Mouse (Mus musculus): ENCODE measurements around the gene Zfand6. TPM values are rescaled to one million over a fixed set of nuclear protein-coding genes. Genes with fewer than 3 reads are reported as not detected.

The Zfand6 gene
- polyA plus RNA-seq, 2 experiments: 151 to 159 TPM

- no peaks in the 10 kb centered on the region for H3K27me3 ChIP-seq (ENCODE audit: control insufficient read depth, insufficient read depth, low read length)
- no peaks in the 10 kb centered on the region for H3K4me1 ChIP-seq (ENCODE audit: control insufficient read depth, insufficient read depth, low read length)
- no peak overlapping the region for H3K27ac ChIP-seq (replicated peaks; ENCODE audit: low read depth, low read length)
- no peak overlapping the region for H3K4me3 ChIP-seq (replicated peaks; ENCODE audit: low read length)
- H3K36me3 ChIP-seq (ENCODE audit: control insufficient read depth, insufficient read depth, low read length): no peaks in the 10 kb centered on the region
- WGBS: 65% methylated on average over 7 of the region's 7 CpGs
- H3K9ac ChIP-seq (ENCODE audit: low read depth, low read length, severe bottlenecking): no peak overlapping the region
- H3K4me2 ChIP-seq (replicated peaks; ENCODE audit: low read depth, low read length, severe bottlenecking): no peak overlapping the region
- no peak for DNase-seq (ENCODE audit: low spot score)
- no peak for TF ChIP-seq POLR2A (IDR thresholded peaks at IDR 0.05; ENCODE audit: borderline replicate concordance, extremely low read depth, insufficient read depth, insufficient read length)
- no peaks in the 10 kb centered on the region for H3K9me3 ChIP-seq (ENCODE audit: control insufficient read depth, low read length)
- no peak for ATAC-seq (ENCODE audit: low FRiP score, low read depth)
Observed at GRCm38 (mm10) chr7:84722804-84723459, 33.2 kb upstream of the Zfand6 start.

- Histone ChIP-seq H3K9me3 (ENCODE audit: control insufficient read depth, low read length) (no peaks in the 10 kb centered on the region), H3K4me2 (replicated peaks; ENCODE audit: low read depth, low read length, severe bottlenecking) (no peak overlapping the region)
- no peak for TF ChIP-seq POLR2A (IDR thresholded peaks at IDR 0.05; ENCODE audit: borderline replicate concordance, extremely low read depth, insufficient read depth, insufficient read length)
Observed at GRCm38 (mm10) chr7:84710287-84710958, 20.7 kb upstream of the Zfand6 start.

GRCm38 (mm10) chr7:84706877-84707276 lies 17.1 kb upstream of the Zfand6 start:
- Histone ChIP-seq H3K9ac (ENCODE audit: low read depth, low read length, severe bottlenecking) (no peak overlapping the region), H3K4me1 (ENCODE audit: control insufficient read depth, insufficient read depth, low read length) (no peaks in the 10 kb centered on the region), H3K27me3 (ENCODE audit: control insufficient read depth, insufficient read depth, low read length) (no peaks in the 10 kb centered on the region), H3K27ac (replicated peaks; ENCODE audit: low read depth, low read length) (no peak overlapping the region), H3K4me2 (replicated peaks; ENCODE audit: low read depth, low read length, severe bottlenecking) (no peak overlapping the region), H3K36me3 (ENCODE audit: control insufficient read depth, insufficient read depth, low read length) (no peaks in the 10 kb centered on the region), H3K9me3 (ENCODE audit: control insufficient read depth, low read length) (no peaks in the 10 kb centered on the region), H3K4me3 (replicated peaks; ENCODE audit: low read length) (no peak overlapping the region)
- 96% methylated on average over 3 of the region's 3 CpGs for WGBS
- DNase-seq (ENCODE audit: low spot score) (no peak), ATAC-seq (ENCODE audit: low FRiP score, low read depth) (no peak)
- TF ChIP-seq POLR2A (IDR thresholded peaks at IDR 0.05; ENCODE audit: borderline replicate concordance, extremely low read depth, insufficient read depth, insufficient read length): no peak

More at GRCm38 (mm10) chr7:84710287-84710958, 20.7 kb upstream of the Zfand6 start:
- no peak overlapping the region for H3K4me3 ChIP-seq (replicated peaks; ENCODE audit: low read length)
- H3K36me3 ChIP-seq (ENCODE audit: control insufficient read depth, insufficient read depth, low read length): no peaks in the 10 kb centered on the region
- no peak for DNase-seq (ENCODE audit: low spot score)
- H3K27ac ChIP-seq (replicated peaks; ENCODE audit: low read depth, low read length): no peak overlapping the region
- no peaks in the 10 kb centered on the region for H3K27me3 ChIP-seq (ENCODE audit: control insufficient read depth, insufficient read depth, low read length)
- ATAC-seq (ENCODE audit: low FRiP score, low read depth): no peak
- no peak overlapping the region for H3K9ac ChIP-seq (ENCODE audit: low read depth, low read length, severe bottlenecking)
- H3K4me1 ChIP-seq (ENCODE audit: control insufficient read depth, insufficient read depth, low read length): no peaks in the 10 kb centered on the region

- no peaks in the 10 kb centered on the region for H3K9me3 ChIP-seq (ENCODE audit: control insufficient read depth, low read length)
- H3K27me3 ChIP-seq (ENCODE audit: control insufficient read depth, insufficient read depth, low read length): no peaks in the 10 kb centered on the region
- no peak; the same call in 1 of the 2 replicates for ATAC-seq (ENCODE audit: low FRiP score, low read depth)
- no peak for TF ChIP-seq POLR2A (IDR thresholded peaks at IDR 0.05; ENCODE audit: borderline replicate concordance, extremely low read depth, insufficient read depth, insufficient read length)
- peak overlapping the region; percentile 88 for H3K4me3 ChIP-seq (replicated peaks; ENCODE audit: low read length)
- H3K4me2 ChIP-seq (replicated peaks; ENCODE audit: low read depth, low read length, severe bottlenecking): peak overlapping the region; percentile 75
- peak overlapping the region; percentile 38 for H3K9ac ChIP-seq (ENCODE audit: low read depth, low read length, severe bottlenecking)
- H3K27ac ChIP-seq (replicated peaks; ENCODE audit: low read depth, low read length): no peak overlapping the region
- no peaks in the 10 kb centered on the region for H3K36me3 ChIP-seq (ENCODE audit: control insufficient read depth, insufficient read depth, low read length)
- H3K4me1 ChIP-seq (ENCODE audit: control insufficient read depth, insufficient read depth, low read length): no peaks in the 10 kb centered on the region
- 2% methylated on average over 19 of the region's 19 CpGs for WGBS
- no peak for DNase-seq (ENCODE audit: low spot score)
Observed at GRCm38 (mm10) chr7:84690101-84690509, 346 bp upstream of the Zfand6 start.

GRCm38 (mm10) chr7:84687653-84688580 lies 1.8 kb downstream of the Zfand6 start:
- no peak overlapping the region for H3K9ac ChIP-seq (ENCODE audit: low read depth, low read length, severe bottlenecking)
- ATAC-seq (ENCODE audit: low FRiP score, low read depth) (no peak), DNase-seq (ENCODE audit: low spot score) (no peak)
- 71% methylated on average over 12 of the region's 12 CpGs for WGBS
- H3K36me3 ChIP-seq (ENCODE audit: control insufficient read depth, insufficient read depth, low read length): no peaks in the 10 kb centered on the region
- H3K27ac ChIP-seq (replicated peaks; ENCODE audit: low read depth, low read length): no peak overlapping the region
- no peak overlapping the region for H3K4me3 ChIP-seq (replicated peaks; ENCODE audit: low read length)
- H3K9me3 ChIP-seq (ENCODE audit: control insufficient read depth, low read length): no peaks in the 10 kb centered on the region
- H3K27me3 ChIP-seq (ENCODE audit: control insufficient read depth, insufficient read depth, low read length): no peaks in the 10 kb centered on the region
- no peaks in the 10 kb centered on the region for H3K4me1 ChIP-seq (ENCODE audit: control insufficient read depth, insufficient read depth, low read length)
- no peak for TF ChIP-seq POLR2A (IDR thresholded peaks at IDR 0.05; ENCODE audit: borderline replicate concordance, extremely low read depth, insufficient read depth, insufficient read length)
- peak overlapping the region; percentile 75 for H3K4me2 ChIP-seq (replicated peaks; ENCODE audit: low read depth, low read length, severe bottlenecking)
